Mouse (Mus musculus): Measurements from ENCODE around the gene Stx8. TPM values are rescaled to one million over a fixed set of nuclear protein-coding genes. Genes with fewer than 3 reads are reported as not detected.

The Stx8 gene
- total RNA-seq, 1 experiment from 2014 or later, result 12.3 TPM

Other genes starting within 250 kb of the Stx8 start
- gene Glp2r, start 195.0 kb upstream of the Stx8 start, total RNA-seq (2017), result not detected in 2 replicates
- gene Gsg1l2, start 191.6 kb upstream of the Stx8 start, total RNA-seq (2017), result not detected in 2 replicates
- gene Dhrs7c, start 168.0 kb upstream of the Stx8 start, total RNA-seq (2017), result not detected in 2 replicates
- gene Usp43, start 44.0 kb upstream of the Stx8 start, total RNA-seq (2017), result not detected in 2 replicates
- not detected in 2 replicates for gene Cfap52, start 542 bp upstream of the Stx8 start, total RNA-seq (2017)